Mouse (Mus musculus) liver, embryonic 14.5 days (tissue): Measurements from ENCODE around the gene BC028528. TPM values are rescaled to one million over a fixed set of nuclear protein-coding genes. Genes with fewer than 3 reads are reported as not detected.

ENCODE experiments used
- ATAC-seq: fragments of 200-750 bp; cut with Nextera tagmentation; 2 replicates; pipeline ENCODE4 v1.8.0; 2017; ENCODE audit warnings: moderate number of reproducible peaks, mild to moderate bottlenecking, moderate library complexity; ENCODE audit not compliant: insufficient read depth
- DNase-seq, 3 experiments: peaks; one replicate each; pipeline ENCODE4 v3.0.0-alpha.2; 2012 to 2013; ENCODE audit warnings: low read depth in 3 of 3, low spot score in 3 of 3
- H3K27ac ChIP-seq: fragments of 300-500 bp; sonication (generic); 2 replicates; pipeline ENCODE4 v1.5.1; 2014; ENCODE audit warnings: moderate library complexity, mild to moderate bottlenecking, control low read depth, inconsistent platforms
- H3K27me3 ChIP-seq: fragments of 300-500 bp; sonication (generic); 2 replicates; pipeline ENCODE4 v1.6.1; 2014; ENCODE audit warnings: mild to moderate bottlenecking, low read length, moderate library complexity; ENCODE audit not compliant: control insufficient read depth, insufficient read depth
- H3K36me3 ChIP-seq: fragments of 300-500 bp; sonication (generic); replicated peaks from 2 replicates; pipeline ENCODE4 v1.6.1; 2014; ENCODE audit warnings: low read depth; ENCODE audit not compliant: control insufficient read depth, insufficient read depth
- H3K4me1 ChIP-seq, 2 experiments: fragments of 200-500 bp in 1 of 2; fragments of 300-500 bp in 1 of 2; sonication (generic) in 1 of 2; replicated peaks; 2 replicates each; pipeline ENCODE4 v1.6.1; 2012 to 2014; ENCODE audit warnings: antibody characterized with exemption in 1 of 2, inconsistent platforms in 1 of 2, low read length in 1 of 2; ENCODE audit not compliant: control insufficient read depth in 2 of 2, insufficient read depth in 2 of 2
- H3K4me2 ChIP-seq: fragments of 300-500 bp; sonication (generic); 2 replicates; pipeline ENCODE4 v1.6.1; 2014; ENCODE audit warnings: low read depth, mild to moderate bottlenecking, control low read depth, moderate library complexity
- H3K4me3 ChIP-seq, 2 experiments: fragments of 200-500 bp in 1 of 2; fragments of 300-500 bp in 1 of 2; sonication (generic) in 1 of 2; 2 replicates each; pipeline ENCODE4 v1.5.1; 2012 to 2014; ENCODE audit warnings: low read depth in 2 of 2, low read length in 2 of 2, mild to moderate bottlenecking in 2 of 2, control low read depth in 1 of 2, inconsistent platforms in 1 of 2, moderate library complexity in 1 of 2; ENCODE audit not compliant: insufficient read depth in 1 of 2
- H3K9ac ChIP-seq: fragments of 300-500 bp; sonication (generic); replicated peaks from 2 replicates; pipeline ENCODE4 v1.6.1; 2014; ENCODE audit warnings: mild to moderate bottlenecking, control low read depth, moderate library complexity
- H3K9me3 ChIP-seq: fragments of 300-500 bp; sonication (generic); 2 replicates; pipeline ENCODE4 v1.6.1; 2016; ENCODE audit warnings: low read length, mixed read lengths; ENCODE audit not compliant: control insufficient read depth
- CTCF ChIP-seq: IDR thresholded peaks from 2 replicates; pipeline ENCODE4 v1.5.1; 2016; ENCODE audit warnings: antibody characterized with exemption, low read depth, control low read depth
- EP300 ChIP-seq: IDR thresholded peaks from 2 replicates; pipeline ENCODE4 v1.6.1; 2016; ENCODE audit warnings: antibody characterized with exemption, low read depth
- WGBS: fragments of 180-500 bp; shearing (Covaris S2); extraction: QIAGEN DNeasy Blood & Tissue Kit; methylation state at CpG from one replicate; pipeline ENCODE4 v1.1.7; 2014; ENCODE audit not compliant: insufficient replicate concordance; 5-methylcytosine and 5-hydroxymethylcytosine counted together
- polyA plus RNA-seq, 2 experiments: library from polyadenylated mRNA; depleted of rRNA in 1 of 2; stranded (reverse) in 1 of 2; unstranded in 1 of 2; fragments of >200 nt; fragmentation: Nextera tagmentation in 1 of 2; extraction: Ambion mirVana in 1 of 2; gene quantifications; 2 replicates each; pipeline versions ENCODE4 v1.2.1 to v1.2.3; 2012 to 2014

The BC028528 gene
- polyA plus RNA-seq (2012; rRNA removed) (3.2 and 5.1 TPM in 2 replicates), polyA plus RNA-seq (2014; fragmentation: Nextera tagmentation; extraction: Ambion mirVana) (3.8 and 5.1 TPM in 2 replicates)

- H3K4me1 ChIP-seq = peaks cover 15 to 29% of the 10 kb centered on the region in 2 experiments
- ATAC-seq = no peak
- no peaks in the 10 kb centered on the region for H3K36me3 ChIP-seq
- H3K4me3 ChIP-seq = peak within 1 kb of the TSS; percentile 6 to 32; a peak in 2 of 4 replicates
- DNase-seq = no peak
- H3K9me3 ChIP-seq = no peaks in the 10 kb centered on the region
- no peak within 1 kb of the TSS; the same call in none of the 2 replicates for H3K27ac ChIP-seq
- H3K4me2 ChIP-seq = peak within 1 kb of the TSS; percentile 42
- 20% methylated on average over 12 of the region's 12 CpGs for WGBS
- H3K27me3 ChIP-seq = no peaks in the 10 kb centered on the region; the same call in 1 of the 2 replicates
- TF ChIP-seq EP300 = no peak
- TF ChIP-seq CTCF = no peak
- peak within 1 kb of the TSS; percentile 1 for H3K9ac ChIP-seq
These were observed at the start of gene BC028528 for GRCm38 (mm10) chr3:95891211-95892065. Gene BC028528, minus strand, starts transcription at chr3:95892005.

- Histone ChIP-seq H3K27ac (no peak overlapping the region), H3K9ac (no peak overlapping the region), H3K27me3 (no peaks in the 10 kb centered on the region), H3K36me3 (peaks cover 90% of the 10 kb centered on the region), H3K4me3 (no peak overlapping the region), H3K4me2 (no peak overlapping the region), H3K4me1 (no peaks in the 10 kb centered on the region), H3K9me3 (no peaks in the 10 kb centered on the region)
- 84% methylated on average over 15 of the region's 15 CpGs for WGBS
- TF ChIP-seq EP300 (no peak), CTCF (peak; percentile 78)
- DNase-seq (no peak), ATAC-seq (no peak)
These were observed 47.0 kb upstream of the BC028528 start for GRCm38 (mm10) chr3:95938835-95939234.

- H3K27ac ChIP-seq = no peak overlapping the region
- DNase-seq (no peak), ATAC-seq (no peak)
- H3K4me1 ChIP-seq = no peaks in the 10 kb centered on the region
- no peak overlapping the region for H3K9ac ChIP-seq
- H3K36me3 ChIP-seq = peaks cover 91% of the 10 kb centered on the region
- H3K27me3 ChIP-seq = no peaks in the 10 kb centered on the region
- H3K9me3 ChIP-seq = no peaks in the 10 kb centered on the region
- 92% methylated on average over 8 of the region's 8 CpGs for WGBS
- no peak overlapping the region for H3K4me2 ChIP-seq
- TF ChIP-seq EP300 = no peak
- no peak for TF ChIP-seq CTCF
- H3K4me3 ChIP-seq = no peak overlapping the region
These were observed 46.4 kb upstream of the BC028528 start for GRCm38 (mm10) chr3:95938217-95938616.

- Histone ChIP-seq H3K4me3 (no peak overlapping the region), H3K4me2 (no peak overlapping the region), H3K9ac (no peak overlapping the region), H3K27me3 (no peaks in the 10 kb centered on the region), H3K27ac (no peak overlapping the region), H3K4me1 (peaks cover 8 to 13% of the 10 kb centered on the region in 2 experiments), H3K36me3 (peaks cover 53% of the 10 kb centered on the region), H3K9me3 (no peaks in the 10 kb centered on the region)
- WGBS = 83% methylated on average over 1 of the region's 1 CpGs
- ATAC-seq = no peak
- no peak for DNase-seq
- TF ChIP-seq EP300 = no peak
- no peak for TF ChIP-seq CTCF
These were observed 42.6 kb upstream of the BC028528 start for GRCm38 (mm10) chr3:95934448-95934847.

GRCm38 (mm10) chr3:95933111-95933750, 41.4 kb upstream of the BC028528 start:
- Histone ChIP-seq H3K27me3 (no peaks in the 10 kb centered on the region), H3K4me2 (no peak overlapping the region), H3K9me3 (no peaks in the 10 kb centered on the region), H3K9ac (no peak overlapping the region), H3K4me1 (peaks cover 11 to 16% of the 10 kb centered on the region in 2 experiments), H3K36me3 (peaks cover 41% of the 10 kb centered on the region), H3K27ac (no peak overlapping the region), H3K4me3 (no peak overlapping the region)
- no peak for ATAC-seq
- WGBS = 89% methylated on average over 7 of the region's 7 CpGs
- DNase-seq = no peak
- TF ChIP-seq CTCF = no peak
- TF ChIP-seq EP300 = no peak
